In the genomic region with DNA sequence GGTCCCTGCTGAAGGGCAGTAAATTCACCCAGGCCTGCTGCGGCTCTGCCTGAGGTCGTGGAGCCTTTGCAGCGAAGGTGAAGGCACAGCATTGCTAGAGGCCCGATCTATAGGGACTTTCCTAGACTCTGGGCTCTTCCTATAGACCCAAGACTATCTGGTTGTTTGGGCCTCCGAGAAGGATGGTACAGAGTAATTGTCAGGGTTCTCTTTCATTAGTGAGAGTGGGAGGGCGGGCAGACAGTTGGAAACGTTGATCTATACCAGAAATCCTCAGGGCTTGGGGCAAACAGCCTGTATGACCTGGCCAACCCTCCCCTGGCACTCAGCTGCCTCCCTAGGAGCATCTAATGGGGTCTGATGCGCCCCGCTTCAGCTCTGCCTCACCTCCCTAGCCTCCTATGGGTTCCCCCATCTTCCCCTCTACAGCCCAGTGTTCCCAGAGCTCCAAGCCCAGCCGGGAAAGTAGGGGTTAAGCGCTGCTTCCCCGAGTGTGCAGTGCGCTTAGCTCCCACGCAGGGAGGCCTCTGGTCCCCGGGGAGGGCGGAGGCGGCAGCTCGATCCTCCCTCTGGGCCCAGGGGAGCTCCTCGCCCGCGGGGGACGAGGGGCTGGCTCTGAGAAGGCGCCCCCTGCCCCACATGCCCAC, we compare ENCODE assay signal across 10 mouse cellular contexts. TPM values are rescaled to one million over a fixed set of nuclear protein-coding genes. Genes with fewer than 3 reads are reported as not detected.
DNase-seq lines count a peak whose midpoint lies in the region; ATAC-seq and TF ChIP-seq lines count a peak whose summit lies in the region.
"Had no signal": no experiment of that assay in that cellular context is flagged by ENCODE, and none has a peak within 500 bp of the region (broad histone marks: within the 10 kb centered on the region; RNA-seq: fewer than 3 reads in every experiment).

No protein-coding gene starts in this region.

- DNase-seq in brain, adult 2 months (ENCODE audit: low read depth, low spot score): peak; percentile 87
- DNase-seq in cerebellum, postnatal 10 days: peak; percentile 77 to 78
- peak; percentile 48 for DNase-seq in forebrain, postnatal 0 days
- DNase-seq in midbrain, embryonic 10.5 days (ENCODE audit: low spot score): no peak
- DNase-seq in Muller cell, postnatal 12 days (ENCODE audit: inconsistent ontology term): no peak
- DNase-seq in spleen, postnatal 10 days (ENCODE audit: low spot score in 2 of 2): no peak
- no peak for DNase-seq in testis, postnatal 14 days (ENCODE audit: low spot score)

- TF ChIP-seq CTCF in forebrain, postnatal 0 days (IDR thresholded peaks at IDR 0.05; ENCODE audit: low read depth): no peak

- peak overlapping the region; percentile 79 for H3K4me3 ChIP-seq in forebrain, postnatal 0 days (ENCODE audit: low read depth, low read length)
- peak overlapping the region; percentile 82 for H3K4me3 ChIP-seq in midbrain, embryonic 10.5 days

- WGBS in forebrain, postnatal 0 days: 7% methylated on average over 22 of the region's 23 CpGs
- WGBS in midbrain, embryonic 10.5 days: 6% methylated on average over 23 of the region's 23 CpGs

- H3K27me3 ChIP-seq in forebrain, postnatal 0 days (ENCODE audit: insufficient read depth, low read length): no peaks in the 10 kb centered on the region; the same call in 1 of the 2 replicates
- peaks cover 71% of the 10 kb centered on the region for H3K27me3 ChIP-seq in midbrain, embryonic 10.5 days (ENCODE audit: low read depth, poor library complexity, severe bottlenecking)

- H3K9ac ChIP-seq in forebrain, postnatal 0 days: peak overlapping the region; percentile 88

- ATAC-seq in forebrain, postnatal 0 days: no peak
- no peak for ATAC-seq in megakaryocyte-erythroid progenitor cell, adult 5-6 weeks (replicated peaks; ENCODE audit: low FRiP score, low TSS enrichment, poor library complexity, severe bottlenecking)

- H3K4me2 ChIP-seq in forebrain, postnatal 0 days (ENCODE audit: low read depth): peak overlapping the region; percentile 79

- no peak overlapping the region for H3K27ac ChIP-seq in forebrain, postnatal 0 days (ENCODE audit: low read depth, low read length)
- H3K27ac ChIP-seq in midbrain, embryonic 10.5 days (replicated peaks): peak overlapping the region; percentile 94

- H3K9me3 ChIP-seq in forebrain, postnatal 0 days (ENCODE audit: low read length): no peaks in the 10 kb centered on the region
- H3K9me3 ChIP-seq in midbrain, embryonic 10.5 days (replicated peaks): no peaks in the 10 kb centered on the region

- peaks cover 22% of the 10 kb centered on the region; the same call in 1 of the 2 replicates for H3K4me1 ChIP-seq in forebrain, postnatal 0 days (ENCODE audit: insufficient read depth)
- peaks cover 64% of the 10 kb centered on the region for H3K4me1 ChIP-seq in midbrain, embryonic 10.5 days

- H3K36me3 ChIP-seq in forebrain, postnatal 0 days (ENCODE audit: insufficient read depth): no peaks in the 10 kb centered on the region
- no peaks in the 10 kb centered on the region for H3K36me3 ChIP-seq in midbrain, embryonic 10.5 days
- H3K36me3 ChIP-seq: G1E had no signal

RNA-seq across cellular contexts. Expression of gene Rbfox3, which starts 4.5 kb away (rescaled TPM):
- 37.3 and 43.7 TPM in 2 replicates for total RNA-seq in forebrain, postnatal 0 days (2014; rRNA removed)
- 72.7 and 82.3 TPM in 2 replicates for polyA plus RNA-seq in forebrain, postnatal 0 days (2015; fragmentation: Nextera tagmentation; extraction: Ambion mirVana)
- 7.6 and 8.3 TPM in 2 replicates for polyA plus RNA-seq in midbrain, embryonic 10.5 days (2016; fragmentation: Nextera tagmentation; extraction: Ambion mirVana)
- not detected in 2 replicates for total RNA-seq in megakaryocyte-erythroid progenitor cell, adult 5-6 weeks (2014; fragmentation: Nextera tagmentation)
- not detected in 2 replicates for total RNA-seq in megakaryocyte-erythroid progenitor cell, adult 5-6 weeks (2017)
- total RNA-seq: hematopoietic stem cell, adult 5-6 weeks had no signal
- polyA plus RNA-seq: G1E had no signal

Comparison
In these comparisons a context has a peak if more than half of its experiments do, and no peak if none do; other contexts are left out.
1. DNase-seq: peak in brain, adult 2 months (single experiment), cerebellum, postnatal 10 days (2 of 2) and forebrain, postnatal 0 days (single experiment); none in midbrain, embryonic 10.5 days (single experiment), Muller cell, postnatal 12 days (single experiment), spleen, postnatal 10 days (0 of 2) and testis, postnatal 14 days (single experiment).
2. RNA of gene Rbfox3, which starts 4.5 kb away (total RNA-seq): 37.3 to 43.7 TPM in forebrain, postnatal 0 days; not detected in megakaryocyte-erythroid progenitor cell, adult 5-6 weeks; every median in the first group is over 10 times any median in the second.